ENCODE assay signal across 8 mouse cellular contexts in genomic region chr7:97756967-97757881, GRCm38 (mm10). TPM values are rescaled to one million over a fixed set of nuclear protein-coding genes. Genes with fewer than 3 reads are reported as not detected.
DNase-seq lines count a peak whose midpoint lies in the region; ATAC-seq and TF ChIP-seq lines count a peak whose summit lies in the region.

No protein-coding gene starts in this region.

- H3K9ac ChIP-seq in forebrain, embryonic 11.5 days (ENCODE audit: low read length) = peak overlapping the region; percentile 24

- H3K4me3 ChIP-seq in E14TG2a.4 (replicated peaks; ENCODE audit: low read length) = peak overlapping the region; percentile 48
- no peak overlapping the region for H3K4me3 ChIP-seq in forebrain, embryonic 11.5 days (ENCODE audit: low read depth, low read length)

- H3K36me3 ChIP-seq in E14TG2a.4 (ENCODE audit: insufficient read depth, low read length) = no peaks in the 10 kb centered on the region
- no peaks in the 10 kb centered on the region for H3K36me3 ChIP-seq in forebrain, embryonic 11.5 days (ENCODE audit: control insufficient read depth, insufficient read depth, low read length)

- 29% methylated on average over 18 of the region's 18 CpGs for WGBS in forebrain, embryonic 11.5 days

- H3K27me3 ChIP-seq in E14TG2a.4 (ENCODE audit: insufficient read depth, low read length) = no peaks in the 10 kb centered on the region
- no peaks in the 10 kb centered on the region for H3K27me3 ChIP-seq in forebrain, embryonic 11.5 days (ENCODE audit: control insufficient read depth, insufficient read depth, low read length)

- H3K4me2 ChIP-seq in forebrain, embryonic 11.5 days (ENCODE audit: low read depth, low read length, severe bottlenecking) = peak overlapping the region; percentile 31; the same call in 1 of the 2 replicates

- peak; percentile 78 for ATAC-seq in forebrain, embryonic 11.5 days (replicated peaks; ENCODE audit: low FRiP score)
- peak; percentile 84 for ATAC-seq in megakaryocyte progenitor cell, adult 5-6 weeks (replicated peaks; ENCODE audit: poor library complexity)

- no peak for TF ChIP-seq CTCF in E14TG2a.4 (conservative IDR thresholded peaks at IDR 0.05; ENCODE audit: low read length)

- no peaks in the 10 kb centered on the region for H3K9me3 ChIP-seq in E14TG2a.4 (ENCODE audit: low read length)
- no peaks in the 10 kb centered on the region for H3K9me3 ChIP-seq in forebrain, embryonic 11.5 days (ENCODE audit: control insufficient read depth, low read length)

- H3K27ac ChIP-seq in forebrain, embryonic 11.5 days (ENCODE audit: low read depth, low read length) = peak overlapping the region; percentile 18; the same call in 1 of the 2 replicates

- H3K4me1 ChIP-seq in E14TG2a.4 (replicated peaks; ENCODE audit: low read depth, low read length) = peaks cover 45% of the 10 kb centered on the region
- peaks cover 4% of the 10 kb centered on the region; the same call in 1 of the 2 replicates for H3K4me1 ChIP-seq in forebrain, embryonic 11.5 days (replicated peaks; ENCODE audit: control insufficient read depth, insufficient read depth, low read length)

- DNase-seq in adrenal gland, postnatal 10 days = peak; percentile 42
- DNase-seq in adrenal gland, adult 18-20 months (ENCODE audit: low spot score in 2 of 2) = no peak
- DNase-seq in forebrain, embryonic 11.5 days (ENCODE audit: low spot score) = no peak
- no peak for DNase-seq in urinary bladder, adult 18-20 months (ENCODE audit: low spot score in 2 of 2)
- no peak for DNase-seq in spleen, adult 18-20 months
- DNase-seq in spleen, postnatal 36 days (ENCODE audit: low spot score in 2 of 2) = no peak

RNA-seq across cellular contexts. Expression of gene Aqp11, which starts 19.1 kb away (rescaled TPM):
- 1 to 10 TPM; 6.5 to 6.9 TPM for total RNA-seq in adrenal gland, postnatal 10 days (2021)
- 1 to 10 TPM; 2.8 to 3.8 TPM for total RNA-seq in adrenal gland, adult 18-20 months (2021)
- polyA plus RNA-seq in forebrain, embryonic 11.5 days (2014; fragmentation: Nextera tagmentation; extraction: Ambion mirVana) = 4.6 and 4.8 TPM in 2 replicates
- total RNA-seq in megakaryocyte progenitor cell, adult 5-6 weeks (2015) = 4.1 and 4.3 TPM in 2 replicates
- 2.9 and 3.9 TPM in 2 replicates for total RNA-seq in megakaryocyte progenitor cell, adult 5-6 weeks (2017)

RNA-seq across cellular contexts. Expression of gene Pak1, which starts 31.1 kb away (rescaled TPM):
- total RNA-seq in adrenal gland, postnatal 10 days (2021) = 10 to 100 TPM; 17.7 to 20.7 TPM
- 10 to 100 TPM; 26.9 to 31.3 TPM for total RNA-seq in adrenal gland, adult 18-20 months (2021)
- polyA plus RNA-seq in forebrain, embryonic 11.5 days (2014; fragmentation: Nextera tagmentation; extraction: Ambion mirVana) = 72.2 and 87.2 TPM in 2 replicates
- 41.0 and 51.5 TPM in 2 replicates for total RNA-seq in megakaryocyte progenitor cell, adult 5-6 weeks (2015)
- 48.3 and 51.7 TPM in 2 replicates for total RNA-seq in megakaryocyte progenitor cell, adult 5-6 weeks (2017)
